Mouse (Mus musculus): ENCODE measurements around the gene Kat5.

DNA sequence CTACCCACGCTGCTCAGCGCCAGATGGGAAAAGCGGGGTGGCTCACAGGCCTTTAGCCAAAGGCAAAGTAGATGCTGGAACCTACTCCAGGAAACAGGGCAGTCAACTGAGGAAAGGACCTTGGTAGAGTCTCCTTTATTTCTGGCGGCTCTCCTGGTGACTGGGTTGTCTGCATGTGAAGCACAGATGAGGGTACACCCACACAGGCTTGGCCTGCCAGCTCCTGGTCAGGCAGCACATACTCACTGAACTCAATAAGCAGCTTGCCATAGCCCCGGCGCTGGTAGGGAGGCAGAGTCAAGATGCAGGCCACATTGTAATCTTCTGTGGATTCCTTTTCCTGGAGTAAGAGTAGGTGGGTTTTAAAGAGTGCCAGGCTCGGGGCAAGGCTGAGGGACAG lies 4.9 kb downstream of the Kat5 start:
- TF ChIP-seq CTCF (IDR thresholded peaks at IDR 0.05; ENCODE audit: borderline replicate concordance, insufficient read depth, low read length) (no peak), POLR2A (IDR thresholded peaks at IDR 0.05; ENCODE audit: low read depth, low read length) (no peak)

Measured in embryonic fibroblast, embryonic 13.5 days (primary cell).